Mouse (Mus musculus): Measurements from ENCODE around the gene Prkaa2. TPM values are rescaled to one million over a fixed set of nuclear protein-coding genes. Genes with fewer than 3 reads are reported as not detected.
"Not testable (repeated sequence)": the region's sequence is repeated elsewhere in the genome, so short reads cannot be mapped to it uniquely, and the experiment has no call there.

Prkaa2 gene
- polyA plus RNA-seq, 1 experiment from 2014 or later, result 2.3 TPM

DNA sequence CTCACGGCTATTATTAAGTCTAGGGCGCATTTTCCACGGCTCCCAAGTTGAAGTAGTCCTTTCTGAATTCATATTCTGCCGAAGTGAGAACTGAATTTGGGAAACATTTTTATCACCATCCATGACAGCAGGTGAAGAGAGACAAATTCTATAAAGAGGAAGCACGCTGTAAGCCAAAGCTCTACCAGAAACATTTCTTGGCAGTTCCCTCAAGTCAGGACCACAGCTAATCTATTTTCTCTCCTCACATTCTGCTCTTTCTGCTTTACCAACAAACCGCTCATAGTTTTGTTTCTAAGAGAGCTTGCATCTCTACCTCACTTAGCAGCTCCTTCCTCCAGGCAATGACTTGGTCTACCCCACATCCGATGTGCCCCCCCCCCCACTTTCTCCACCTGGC lies 96.0 kb downstream of the Prkaa2 start:
- no peak overlapping the region for H3K27ac ChIP-seq (ENCODE audit: low read length)
- H3K4me1 ChIP-seq (ENCODE audit: insufficient read depth, low read depth, low read length), result no peaks in the 10 kb centered on the region
- H3K9me3 ChIP-seq (ENCODE audit: low read length), result no peaks in the 10 kb centered on the region
- no peak overlapping the region for H3K4me2 ChIP-seq (replicated peaks; ENCODE audit: low read depth, low read length)
- DNase-seq (ENCODE audit: low spot score) (no peak), ATAC-seq (no peak)
- H3K27me3 ChIP-seq (replicated peaks; ENCODE audit: insufficient read depth, low read length), result no peaks in the 10 kb centered on the region
- no peaks in the 10 kb centered on the region for H3K36me3 ChIP-seq (ENCODE audit: insufficient read depth, low read length)
- TF ChIP-seq CTCF (IDR thresholded peaks at IDR 0.05) (no peak), EP300 (IDR thresholded peaks at IDR 0.05) (no peak)
- 82% methylated on average over 7 of the region's 7 CpGs for WGBS
- H3K4me3 ChIP-seq (ENCODE audit: low read depth, low read length), result no peak overlapping the region
- H3K9ac ChIP-seq (replicated peaks; ENCODE audit: low read depth), result no peak overlapping the region

DNA sequence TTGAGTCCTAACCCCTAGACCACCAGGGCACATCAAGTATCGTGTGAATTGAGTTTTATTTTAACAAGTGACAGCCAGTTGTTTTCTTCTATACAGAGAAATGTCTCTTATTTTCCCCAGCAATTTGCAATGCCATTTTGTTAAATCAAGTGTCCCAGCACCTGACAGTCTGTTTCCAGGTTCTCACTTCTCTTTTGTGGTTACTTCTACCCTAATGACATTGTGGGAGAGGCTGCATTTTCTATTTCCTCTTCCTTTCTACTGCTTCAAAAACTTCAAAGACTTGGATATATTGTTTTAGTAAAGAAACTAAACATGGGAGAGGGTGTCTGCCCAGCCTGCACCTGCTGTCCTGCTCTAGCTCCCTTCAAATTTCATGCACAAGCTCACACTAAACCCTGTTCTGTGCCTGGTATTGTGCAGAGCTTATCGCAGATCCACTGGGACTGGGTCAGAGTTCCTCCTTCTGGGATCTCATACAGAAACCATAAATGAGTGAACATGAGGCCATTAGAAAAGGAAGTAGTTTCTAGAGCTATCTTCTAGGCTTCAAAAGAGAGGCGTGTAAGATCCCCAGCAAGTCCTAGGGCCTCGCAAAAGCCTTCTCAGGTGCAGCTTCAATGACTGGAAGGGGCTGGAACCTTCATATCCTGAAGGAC lies 102.2 kb downstream of the Prkaa2 start:
- ATAC-seq, result no peak
- no peak overlapping the region for H3K27ac ChIP-seq (ENCODE audit: low read length)
- H3K9ac ChIP-seq (replicated peaks; ENCODE audit: low read depth), result no peak overlapping the region
- WGBS, result 79% methylated on average over 4 of the region's 4 CpGs
- H3K4me2 ChIP-seq (replicated peaks; ENCODE audit: low read depth, low read length), result no peak overlapping the region
- TF ChIP-seq EP300 (IDR thresholded peaks at IDR 0.05), result no peak
- TF ChIP-seq CTCF (IDR thresholded peaks at IDR 0.05), result no peak
- H3K4me1 ChIP-seq (ENCODE audit: insufficient read depth, low read depth, low read length), result no peaks in the 10 kb centered on the region
- H3K4me3 ChIP-seq (ENCODE audit: low read depth, low read length), result no peak overlapping the region
- no peaks in the 10 kb centered on the region for H3K36me3 ChIP-seq (ENCODE audit: insufficient read depth, low read length)
- no peaks in the 10 kb centered on the region for H3K9me3 ChIP-seq (ENCODE audit: low read length)
- H3K27me3 ChIP-seq (replicated peaks; ENCODE audit: insufficient read depth, low read length), result no peaks in the 10 kb centered on the region
- DNase-seq (ENCODE audit: low spot score), result no peak

DNA sequence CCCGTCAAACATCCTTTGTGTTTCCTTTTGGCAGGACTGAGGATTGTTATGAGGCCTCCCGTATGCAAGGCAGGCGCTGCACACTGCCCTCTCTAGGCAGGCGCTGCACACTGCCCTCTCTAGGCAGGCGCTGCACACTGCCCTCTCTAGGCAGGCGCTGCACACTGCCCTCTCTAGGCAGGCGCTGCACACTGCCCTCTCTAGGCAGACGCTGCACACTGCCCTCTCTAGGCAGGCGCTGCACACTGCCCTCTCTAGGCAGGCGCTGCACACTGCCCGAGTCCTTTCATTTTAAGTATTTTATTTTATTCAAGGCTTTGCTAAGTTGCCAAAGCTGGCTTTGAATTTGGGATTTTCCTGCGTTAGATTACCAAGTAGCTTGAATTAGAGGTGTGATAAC lies 105.0 kb downstream of the Prkaa2 start:
- ATAC-seq; H3K9ac ChIP-seq (replicated peaks; ENCODE audit: low read depth); H3K9me3 ChIP-seq (ENCODE audit: low read length); H3K4me1 ChIP-seq (ENCODE audit: insufficient read depth, low read depth, low read length); H3K36me3 ChIP-seq (ENCODE audit: insufficient read depth, low read length); H3K4me2 ChIP-seq (replicated peaks; ENCODE audit: low read depth, low read length); DNase-seq (ENCODE audit: low spot score); H3K4me3 ChIP-seq (ENCODE audit: low read depth, low read length); H3K27ac ChIP-seq (ENCODE audit: low read length); H3K27me3 ChIP-seq (replicated peaks; ENCODE audit: insufficient read depth, low read length): not testable (repeated sequence)
- WGBS, result 88% methylated on average over 11 of the region's 12 CpGs
- peak; percentile 65 for TF ChIP-seq CTCF (IDR thresholded peaks at IDR 0.05)

DNA sequence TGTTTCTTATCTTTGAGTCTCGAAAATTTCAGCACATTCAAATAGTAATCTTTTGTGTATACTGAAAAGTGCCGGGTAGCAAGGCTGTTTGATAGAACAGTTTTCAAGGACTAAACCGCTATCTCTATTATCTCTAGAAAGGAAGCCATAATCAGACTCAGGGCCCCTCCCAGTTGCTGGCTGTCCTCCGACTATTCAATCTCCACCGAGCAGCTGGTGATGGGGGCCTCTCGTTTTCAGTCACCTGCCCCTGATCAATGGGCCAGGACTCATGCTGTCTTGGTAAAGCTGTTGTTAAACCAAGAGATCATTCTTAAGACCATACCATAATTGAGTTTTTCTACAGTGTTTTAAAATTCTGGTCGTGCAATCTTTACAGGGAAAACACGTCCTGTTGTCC lies 105.6 kb downstream of the Prkaa2 start:
- Histone ChIP-seq H3K9me3 (ENCODE audit: low read length) (no peaks in the 10 kb centered on the region), H3K9ac (replicated peaks; ENCODE audit: low read depth) (no peak overlapping the region), H3K4me2 (replicated peaks; ENCODE audit: low read depth, low read length) (no peak overlapping the region), H3K27ac (ENCODE audit: low read length) (no peak overlapping the region), H3K27me3 (replicated peaks; ENCODE audit: insufficient read depth, low read length) (no peaks in the 10 kb centered on the region), H3K4me3 (ENCODE audit: low read depth, low read length) (no peak overlapping the region), H3K4me1 (ENCODE audit: insufficient read depth, low read depth, low read length) (no peaks in the 10 kb centered on the region), H3K36me3 (ENCODE audit: insufficient read depth, low read length) (no peaks in the 10 kb centered on the region)
- no peak for TF ChIP-seq EP300 (IDR thresholded peaks at IDR 0.05)
- TF ChIP-seq CTCF (IDR thresholded peaks at IDR 0.05), result no peak
- no peak for DNase-seq (ENCODE audit: low spot score)
- no peak for ATAC-seq
- 57% methylated on average over 8 of the region's 8 CpGs for WGBS

DNA sequence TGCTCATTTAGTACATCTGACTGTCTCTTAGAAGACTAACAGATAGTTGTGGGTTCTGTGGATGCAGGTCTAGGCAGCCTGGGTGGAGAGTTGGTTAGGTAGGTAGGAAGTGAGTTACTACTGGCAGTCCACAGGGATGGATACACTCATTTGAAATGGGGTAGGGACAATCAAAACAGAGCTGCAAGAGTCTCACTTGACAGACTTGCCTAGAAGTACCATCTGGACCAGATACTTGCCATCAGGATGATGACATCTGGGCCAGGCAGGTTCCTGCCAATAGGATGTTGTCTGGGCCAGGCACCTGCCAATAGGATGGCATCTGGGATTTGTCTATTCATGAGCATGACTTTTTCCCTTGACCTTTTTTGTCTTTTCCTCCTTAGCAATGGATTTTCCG lies 108.0 kb downstream of the Prkaa2 start:
- 86% methylated on average over 1 of the region's 1 CpGs for WGBS
- H3K36me3 ChIP-seq (ENCODE audit: insufficient read depth, low read length), result no peaks in the 10 kb centered on the region
- TF ChIP-seq EP300 (IDR thresholded peaks at IDR 0.05), result no peak
- TF ChIP-seq CTCF (IDR thresholded peaks at IDR 0.05), result no peak
- no peak overlapping the region for H3K4me3 ChIP-seq (ENCODE audit: low read depth, low read length)
- no peaks in the 10 kb centered on the region for H3K4me1 ChIP-seq (ENCODE audit: insufficient read depth, low read depth, low read length)
- no peak overlapping the region for H3K27ac ChIP-seq (ENCODE audit: low read length)
- no peaks in the 10 kb centered on the region for H3K9me3 ChIP-seq (ENCODE audit: low read length)
- H3K4me2 ChIP-seq (replicated peaks; ENCODE audit: low read depth, low read length), result no peak overlapping the region
- no peak overlapping the region for H3K9ac ChIP-seq (replicated peaks; ENCODE audit: low read depth)
- DNase-seq (ENCODE audit: low spot score) (no peak), ATAC-seq (no peak)
- H3K27me3 ChIP-seq (replicated peaks; ENCODE audit: insufficient read depth, low read length), result no peaks in the 10 kb centered on the region

DNA sequence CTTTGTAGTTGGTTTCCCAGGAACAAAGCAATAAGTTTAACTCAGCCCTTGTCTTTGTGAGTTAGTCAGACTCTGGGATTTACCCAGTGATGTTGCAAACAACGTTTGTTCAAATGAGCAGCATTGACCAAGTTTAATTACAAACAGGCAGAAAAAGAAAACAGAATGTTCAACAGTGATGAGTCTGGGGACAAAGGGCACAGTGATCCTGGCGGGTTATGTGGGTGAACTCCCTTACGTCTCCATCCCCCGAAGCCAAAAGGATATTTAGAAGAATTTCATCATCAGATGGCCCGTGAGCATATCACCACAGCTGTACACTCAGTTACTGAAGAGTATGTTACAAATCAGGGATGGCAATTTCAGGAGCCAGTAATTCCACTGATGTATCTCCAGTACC lies 110.0 kb downstream of the Prkaa2 start:
- H3K9ac ChIP-seq (replicated peaks; ENCODE audit: low read depth), result no peak overlapping the region
- WGBS, result 62% methylated on average over 5 of the region's 5 CpGs

More for the DNA sequence above, 110.0 kb downstream of the Prkaa2 start:
- DNase-seq (ENCODE audit: low spot score), result no peak
- TF ChIP-seq CTCF (IDR thresholded peaks at IDR 0.05), result no peak
- TF ChIP-seq EP300 (IDR thresholded peaks at IDR 0.05), result no peak
- ATAC-seq, result no peak
- H3K27ac ChIP-seq (ENCODE audit: low read length), result no peak overlapping the region
- no peaks in the 10 kb centered on the region for H3K27me3 ChIP-seq (replicated peaks; ENCODE audit: insufficient read depth, low read length)
- no peak overlapping the region for H3K4me3 ChIP-seq (ENCODE audit: low read depth, low read length)
- no peak overlapping the region for H3K4me2 ChIP-seq (replicated peaks; ENCODE audit: low read depth, low read length)
- H3K36me3 ChIP-seq (ENCODE audit: insufficient read depth, low read length), result no peaks in the 10 kb centered on the region
- no peaks in the 10 kb centered on the region for H3K9me3 ChIP-seq (ENCODE audit: low read length)
- H3K4me1 ChIP-seq (ENCODE audit: insufficient read depth, low read depth, low read length), result no peaks in the 10 kb centered on the region
